Mouse (Mus musculus) telencephalon, adult 2 months (tissue): ENCODE data around the gene Nsd2.

Experiments
- DNase-seq: peaks from one replicate; pipeline ENCODE4 v3.0.0-alpha.2; 2011; ENCODE audit warnings: low read depth, low spot score

The Nsd2 gene

DNA sequence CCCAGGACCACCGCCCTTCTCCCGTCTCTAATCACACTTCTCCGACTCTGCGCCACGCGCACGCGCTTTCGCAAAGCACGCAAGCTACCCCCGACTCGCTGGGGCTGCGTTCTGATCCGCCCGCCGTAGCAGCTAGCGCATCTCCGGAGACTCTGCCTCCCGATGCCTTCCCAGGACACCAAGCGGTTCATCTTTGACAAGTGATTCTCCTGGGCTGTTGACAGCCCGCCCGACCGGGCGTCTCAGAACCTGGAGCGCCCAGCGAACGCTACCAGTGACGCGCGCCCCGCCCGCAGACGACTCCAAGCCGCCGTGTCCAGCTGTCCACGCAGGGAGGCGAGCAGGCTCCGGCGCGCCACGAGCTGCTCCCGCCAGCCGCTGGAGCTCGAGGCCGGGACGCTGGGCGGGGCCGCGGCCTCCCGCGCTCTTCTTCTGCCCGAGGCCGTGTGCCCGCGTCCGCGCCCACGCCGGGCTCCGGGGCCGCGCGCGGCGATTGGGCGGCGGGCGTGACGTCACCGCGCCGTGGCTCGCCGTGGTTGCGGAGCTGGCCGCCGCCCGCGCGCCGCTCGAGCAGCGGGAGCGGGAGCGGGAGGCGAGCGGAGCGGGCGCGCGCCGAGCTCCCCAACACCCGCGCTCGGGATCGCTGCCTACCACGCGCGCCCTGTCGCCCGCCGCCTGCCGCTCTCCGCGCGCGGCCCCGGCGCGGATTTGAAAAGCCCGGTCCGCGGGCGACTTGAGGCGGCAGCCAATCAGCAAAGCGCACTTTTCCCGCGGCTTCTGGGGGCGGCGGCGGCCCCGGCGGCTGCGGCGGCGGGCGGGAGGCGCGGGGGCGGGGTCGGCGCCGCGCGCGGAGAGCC is at the start of gene Nsd2:
TSS of gene Nsd2 (plus strand) at position 850 of the 857 bp plus-strand sequence.
- DNase-seq: peak; percentile 84

DNA sequence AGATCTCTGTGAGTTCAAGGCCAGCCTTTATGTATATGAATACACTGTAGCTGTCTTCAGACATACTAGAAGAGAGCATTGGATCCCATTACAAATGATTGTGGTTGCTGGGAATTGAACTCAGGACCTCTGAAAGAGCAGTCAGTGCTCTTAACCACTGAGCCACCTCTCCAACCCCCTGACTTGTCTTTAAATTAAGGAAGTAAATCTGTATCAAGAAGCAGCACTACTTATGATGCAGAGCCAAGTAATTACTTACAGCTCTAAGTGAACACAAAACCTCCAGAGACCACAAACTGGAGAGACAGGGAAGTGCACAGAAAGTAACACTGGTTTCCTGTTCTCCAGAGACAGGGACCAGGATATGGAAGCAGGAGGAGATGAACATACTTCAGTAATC is 43.3 kb upstream of the Nsd2 start:
- no peak for DNase-seq

DNA sequence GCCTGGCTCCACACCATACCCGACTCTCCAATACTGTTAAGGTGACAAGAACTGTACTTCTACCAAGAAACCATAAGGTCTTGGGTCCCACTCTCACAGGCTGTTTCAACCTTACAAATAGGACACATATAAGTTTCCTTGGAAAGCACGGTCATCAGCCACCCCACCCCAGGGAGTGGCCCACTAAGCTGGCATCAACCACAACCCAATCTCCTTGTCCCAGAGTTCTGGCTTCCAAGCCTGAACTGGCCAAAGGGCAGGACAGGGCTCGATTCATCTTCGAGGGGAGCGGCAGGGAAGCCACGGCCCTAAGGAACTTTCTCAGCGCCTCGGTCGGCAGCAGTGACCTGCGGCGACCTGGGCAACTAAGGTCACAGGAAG is 38.6 kb upstream of the Nsd2 start:
- no peak for DNase-seq

DNA sequence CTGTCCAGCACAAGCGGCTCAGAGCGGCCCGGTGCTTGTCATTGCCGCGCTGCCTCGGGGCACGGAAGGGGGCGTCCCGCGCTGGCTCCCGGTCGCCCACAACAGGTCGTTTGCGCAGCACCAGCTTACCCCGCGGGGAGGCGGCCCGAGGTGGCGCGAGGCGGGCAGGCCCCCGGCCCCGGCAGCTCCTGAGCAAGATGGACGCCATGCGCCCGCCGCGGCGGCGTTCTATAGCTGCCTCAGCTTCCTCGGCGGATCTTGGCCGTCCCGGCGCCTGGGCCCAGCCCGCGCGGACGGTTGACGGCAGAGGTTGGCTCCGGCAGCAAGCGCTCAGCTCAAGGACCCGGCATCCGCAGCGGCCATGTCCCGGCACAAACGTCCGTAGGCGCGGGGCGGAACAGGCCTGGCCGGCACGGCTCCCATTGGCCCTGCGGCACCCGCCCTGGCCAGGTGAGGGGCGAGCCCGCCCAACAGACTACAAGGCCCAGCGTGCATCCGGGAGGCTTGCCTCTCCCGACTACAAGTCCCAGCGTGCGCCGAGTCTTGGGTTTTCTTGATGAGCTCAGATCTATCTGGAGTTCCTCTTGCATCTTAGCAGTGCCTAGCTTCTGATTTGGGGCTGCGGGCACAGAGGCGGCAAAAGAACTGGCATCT is 38.1 kb upstream of the Nsd2 start, which contains the start of gene Letm1:
TSS of gene Letm1 (minus strand) at position 473 of the 654 bp plus-strand sequence.
- DNase-seq: peak; percentile 98

DNA sequence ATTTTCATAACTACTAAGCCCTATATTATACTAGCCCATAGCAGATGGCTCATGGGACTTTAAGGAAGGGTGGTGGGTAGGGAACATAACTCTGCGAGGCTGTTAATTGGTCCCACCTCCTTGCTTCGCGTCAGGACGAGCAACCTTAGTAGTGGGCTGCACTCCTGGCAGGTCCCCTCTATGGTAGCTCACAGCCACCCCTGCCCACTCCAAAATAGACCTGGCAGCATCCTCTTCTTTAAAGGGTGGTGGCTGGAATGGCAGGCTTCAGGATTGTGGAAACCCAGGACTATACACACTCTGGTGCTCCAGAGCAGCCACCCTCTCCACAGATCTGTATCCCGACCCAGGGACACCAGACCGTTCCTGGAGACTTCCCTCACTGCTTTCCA is 37.5 kb upstream of the Nsd2 start:
- DNase-seq: no peak

DNA sequence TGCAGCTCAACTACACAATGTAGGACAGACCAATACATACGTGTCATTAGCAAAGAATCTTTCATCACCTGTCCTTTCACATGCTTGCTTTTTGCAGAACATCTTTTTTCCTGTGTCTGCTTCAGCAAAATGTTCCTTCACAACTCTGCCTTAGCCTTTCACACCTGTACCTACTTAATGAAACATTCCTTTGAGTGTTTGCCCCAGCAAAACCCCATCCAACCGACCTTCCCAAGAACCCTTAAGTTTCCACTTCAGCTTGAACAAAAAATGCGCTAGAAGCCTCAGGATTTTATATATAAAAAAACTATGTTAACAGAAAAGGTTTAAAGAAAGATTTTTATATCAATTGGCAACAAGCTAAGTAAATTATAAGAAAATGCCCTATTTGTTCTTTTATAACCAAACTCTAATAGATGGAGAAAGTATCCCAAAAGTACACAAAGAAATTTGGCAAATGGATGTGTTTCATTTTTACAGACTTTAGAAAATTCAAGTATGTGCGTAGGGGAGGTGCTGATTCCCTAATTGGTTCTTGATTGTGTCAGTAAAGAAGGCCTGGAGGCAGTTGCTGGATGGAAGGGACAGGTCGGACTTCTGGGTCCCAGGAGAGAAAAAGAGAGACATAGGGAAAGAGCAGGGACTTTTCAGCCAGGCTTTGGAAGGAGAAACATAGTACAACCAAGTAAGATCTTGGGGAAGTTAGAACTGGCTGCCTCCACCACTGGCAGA is 28.4 kb upstream of the Nsd2 start:
- DNase-seq: no peak

DNA sequence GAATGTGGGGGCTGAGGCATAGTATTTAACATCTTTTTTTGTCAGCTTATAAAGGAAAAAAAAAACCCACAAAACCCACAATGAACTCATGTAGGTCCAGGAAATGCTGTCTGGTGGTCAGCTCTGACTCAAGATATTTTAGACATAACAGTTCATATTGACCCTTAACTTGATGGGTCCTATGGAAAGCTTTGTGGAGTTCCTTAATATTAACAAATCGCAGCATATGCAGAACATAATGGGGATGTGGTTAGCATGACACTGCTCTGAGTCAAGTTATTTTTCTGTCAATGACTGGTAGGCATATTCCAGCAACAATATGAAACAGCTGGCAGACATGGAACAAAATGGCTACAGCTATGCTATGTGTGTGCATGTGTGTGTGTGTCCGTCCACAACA is 17.2 kb upstream of the Nsd2 start:
- no peak for DNase-seq

DNA sequence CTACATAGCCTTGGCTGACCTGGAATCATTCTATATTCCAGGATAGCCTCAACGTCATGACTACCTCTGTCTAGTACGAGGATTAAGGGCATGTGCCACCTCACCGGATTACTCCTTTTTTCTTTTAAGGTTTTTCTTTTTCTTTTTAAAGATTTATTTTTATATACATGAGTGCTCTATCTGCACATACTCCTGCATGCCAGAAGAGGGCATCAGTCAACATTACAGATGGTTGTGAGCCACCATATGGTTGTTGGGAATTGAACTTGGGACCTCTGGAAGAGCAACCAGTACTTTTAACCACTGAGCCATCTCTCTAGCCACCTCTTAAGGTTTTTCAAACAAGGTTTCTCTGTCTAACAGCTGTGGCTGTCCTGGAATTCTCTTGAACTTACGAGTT is 9.0 kb upstream of the Nsd2 start:
- DNase-seq: no peak

DNA sequence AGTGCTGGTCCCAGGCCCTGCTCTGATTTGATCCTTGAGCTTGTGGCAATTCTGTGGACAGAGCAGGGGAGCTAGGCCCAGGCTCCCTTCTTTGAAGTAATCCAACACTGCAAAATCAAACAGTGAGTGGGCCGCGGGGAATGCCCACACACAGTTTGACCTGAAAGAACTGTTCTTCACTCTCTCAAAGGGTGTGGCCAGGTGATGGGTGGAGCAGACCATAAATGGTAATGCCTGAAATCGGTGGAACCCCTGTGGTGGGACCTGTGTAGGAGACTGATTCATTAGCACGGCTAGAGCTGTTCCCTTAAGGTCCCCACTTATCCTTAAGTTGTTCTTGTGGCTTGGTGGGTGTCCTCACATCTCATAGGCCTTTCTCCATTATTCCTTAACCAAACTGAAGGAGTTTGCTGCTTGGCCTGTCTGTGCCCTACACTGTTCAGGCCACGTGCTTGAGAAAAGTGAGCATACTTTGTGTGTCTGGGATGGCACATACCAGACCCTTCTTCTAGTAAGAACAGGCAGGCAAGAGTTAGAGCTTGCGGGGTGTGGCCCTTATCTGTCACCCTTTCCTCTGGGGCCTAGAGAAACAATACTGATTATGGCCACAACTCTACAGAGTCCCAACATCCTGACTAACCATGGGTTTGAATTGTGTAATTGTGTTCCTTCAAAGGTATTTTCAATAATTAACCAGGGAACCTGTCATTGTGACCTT is 4.4 kb upstream of the Nsd2 start:
- no peak for DNase-seq

DNA sequence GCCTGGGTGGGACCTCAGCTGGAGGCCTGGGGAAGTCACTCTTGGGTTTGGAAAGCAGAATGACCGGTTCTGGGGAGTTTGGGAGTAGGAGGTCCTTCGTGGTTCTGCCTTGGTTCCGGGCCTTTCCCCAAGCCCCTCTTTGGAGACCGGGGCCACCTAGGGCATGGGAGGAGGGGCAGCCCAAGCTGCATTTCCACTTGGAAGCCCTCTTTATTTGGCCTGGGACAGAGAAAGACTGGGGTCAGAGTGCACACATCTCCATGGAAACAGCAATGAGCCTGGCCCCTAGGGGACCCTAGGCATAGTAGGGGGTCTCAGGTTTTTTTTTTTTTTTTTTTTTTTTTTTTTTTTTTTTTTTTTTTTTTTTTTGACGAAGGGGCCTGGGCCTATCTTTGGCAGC is 2.4 kb upstream of the Nsd2 start:
- no peak for DNase-seq

DNA sequence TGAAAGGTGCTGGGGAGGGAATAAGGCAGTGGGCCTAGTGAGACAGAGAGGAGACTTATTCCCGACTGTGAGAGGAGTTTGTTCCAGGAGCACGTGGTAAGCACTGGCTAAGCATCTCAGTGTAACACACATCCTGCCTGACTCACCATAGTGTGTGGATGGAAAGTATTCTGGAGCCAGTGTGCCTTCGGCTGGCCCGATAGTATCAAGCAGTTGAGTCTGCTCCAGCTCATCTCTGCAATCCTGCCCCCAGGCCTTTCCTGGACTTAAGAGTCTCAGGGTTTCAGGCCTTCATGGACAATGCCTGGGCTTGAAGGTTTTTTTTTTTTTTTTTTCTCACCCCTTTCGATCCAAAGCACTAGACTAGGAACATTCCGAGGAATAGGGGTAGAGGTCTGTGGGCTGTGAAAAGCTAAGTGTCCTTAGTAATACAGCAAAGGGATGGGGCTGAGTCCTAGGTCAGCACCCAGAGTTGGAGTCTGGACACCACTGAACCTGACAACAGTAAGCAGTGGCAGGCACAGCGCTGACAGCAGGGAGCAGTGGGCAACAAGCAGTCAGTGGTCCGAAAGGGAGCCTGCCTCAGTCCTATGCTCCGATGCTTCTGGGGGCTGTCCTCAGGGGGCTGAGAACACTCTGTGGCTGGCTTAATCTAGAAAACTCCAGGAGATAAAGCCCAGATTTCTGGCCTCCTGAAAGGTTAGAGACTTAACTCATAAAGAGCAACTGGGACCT is 1.2 kb upstream of the Nsd2 start:
- peak; percentile 50 for DNase-seq

DNA sequence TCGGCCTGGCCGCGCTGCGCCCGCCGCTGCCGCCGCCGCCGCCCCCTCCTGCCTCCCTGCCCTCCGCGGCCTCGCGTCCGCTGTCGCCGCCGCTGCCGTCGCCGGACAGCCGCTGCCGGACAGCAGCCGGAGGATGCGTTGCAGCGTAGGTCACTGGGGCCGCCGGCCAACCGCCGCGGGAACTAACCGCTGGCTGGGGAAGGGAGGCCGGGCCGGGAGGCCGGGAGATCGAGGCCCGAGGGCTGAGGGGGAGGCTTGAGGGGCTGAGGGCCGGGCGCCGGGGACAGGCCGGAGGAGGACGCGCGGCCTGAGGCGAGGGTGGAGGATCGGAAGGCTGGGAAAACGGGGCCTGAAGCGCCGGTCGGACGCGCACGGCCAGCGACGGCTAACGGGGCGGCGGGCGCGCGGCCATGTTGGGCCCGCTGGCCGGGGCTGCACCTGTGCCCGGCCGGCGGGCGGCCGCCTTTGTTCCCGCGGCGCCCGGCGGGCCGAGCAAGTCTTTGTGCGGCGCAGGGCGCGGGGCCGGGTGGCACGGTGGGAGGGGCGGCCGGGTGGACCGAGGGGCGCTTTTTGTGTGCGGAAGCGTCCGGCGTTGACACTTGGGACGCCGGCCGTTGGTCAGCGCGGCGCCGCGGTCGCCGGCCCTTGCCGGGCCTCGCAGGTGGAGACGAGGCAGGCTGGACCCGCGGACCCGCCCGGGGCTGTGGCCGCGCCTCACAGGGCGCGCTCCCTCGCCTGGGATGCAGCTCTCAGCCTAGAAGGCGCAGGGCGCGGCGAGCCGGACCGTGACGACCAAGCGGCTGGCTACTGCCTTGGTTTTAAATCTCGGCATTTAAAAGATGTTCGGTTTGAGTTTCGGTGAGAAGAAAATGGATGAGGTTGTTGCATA is 452 bp downstream of the Nsd2 start:
- DNase-seq: no peak

DNA sequence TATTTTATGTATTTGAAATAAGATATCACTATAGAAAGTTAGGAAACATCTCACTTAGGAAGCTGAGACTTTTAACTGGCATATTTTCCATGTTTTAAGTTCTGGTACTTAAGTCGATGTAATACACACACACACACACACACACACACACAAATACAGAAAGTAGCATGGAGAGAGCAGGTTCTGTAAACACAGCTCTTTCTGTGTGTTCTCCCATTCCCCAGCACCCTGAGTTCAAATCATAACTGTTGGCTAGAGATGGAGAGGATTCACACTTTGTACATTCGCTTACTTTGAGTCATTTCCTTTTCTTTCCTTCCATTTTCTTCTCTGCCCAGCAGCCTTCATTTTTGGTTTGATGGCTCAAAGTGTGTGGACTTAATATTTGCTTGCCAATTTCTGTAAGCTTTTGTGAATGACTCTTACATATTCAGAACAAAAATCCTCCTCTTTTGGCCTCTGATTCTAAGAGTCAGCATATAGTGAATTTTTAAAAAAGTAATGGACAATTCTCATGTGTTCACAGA is 1.4 kb downstream of the Nsd2 start:
- no peak for DNase-seq

DNA sequence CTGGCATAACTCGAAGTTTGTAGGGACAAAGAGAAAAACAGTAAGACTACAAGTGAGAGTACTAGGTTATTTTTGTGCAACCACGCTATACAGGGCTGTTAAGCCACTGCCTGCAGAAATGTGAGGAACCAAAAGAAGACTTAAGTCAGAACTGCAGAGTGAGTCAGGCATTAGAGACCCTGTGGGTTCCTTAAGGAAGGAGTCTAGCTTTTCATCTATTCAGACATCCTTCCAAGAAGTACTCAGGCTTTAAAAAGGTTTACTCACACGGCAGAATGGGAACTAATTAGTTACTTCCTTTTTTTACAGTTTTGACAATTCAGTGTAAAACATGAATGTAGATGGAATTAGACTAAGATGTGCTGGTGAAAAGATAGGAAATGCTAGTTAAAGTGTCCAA is 1.9 kb downstream of the Nsd2 start:
- no peak for DNase-seq

DNA sequence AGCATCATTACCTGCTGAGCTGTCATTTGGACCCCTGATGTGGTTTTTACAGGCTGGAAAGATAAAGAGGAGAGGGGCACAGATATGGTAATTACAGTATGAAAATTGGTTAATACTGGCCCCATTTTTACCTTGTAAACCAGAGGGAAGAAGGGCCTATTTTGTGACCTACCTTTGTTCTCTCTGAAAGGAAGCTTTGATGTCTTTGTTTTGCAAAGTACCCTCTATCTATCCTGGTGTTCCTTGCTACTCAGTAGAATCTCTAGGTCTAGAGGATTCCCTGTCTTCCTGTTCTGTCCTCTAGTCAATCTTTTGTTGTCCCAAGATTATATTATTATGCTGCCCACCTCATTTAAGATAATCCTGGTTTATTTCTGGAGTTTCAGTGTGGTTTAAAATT is 5.5 kb downstream of the Nsd2 start:
- no peak for DNase-seq

DNA sequence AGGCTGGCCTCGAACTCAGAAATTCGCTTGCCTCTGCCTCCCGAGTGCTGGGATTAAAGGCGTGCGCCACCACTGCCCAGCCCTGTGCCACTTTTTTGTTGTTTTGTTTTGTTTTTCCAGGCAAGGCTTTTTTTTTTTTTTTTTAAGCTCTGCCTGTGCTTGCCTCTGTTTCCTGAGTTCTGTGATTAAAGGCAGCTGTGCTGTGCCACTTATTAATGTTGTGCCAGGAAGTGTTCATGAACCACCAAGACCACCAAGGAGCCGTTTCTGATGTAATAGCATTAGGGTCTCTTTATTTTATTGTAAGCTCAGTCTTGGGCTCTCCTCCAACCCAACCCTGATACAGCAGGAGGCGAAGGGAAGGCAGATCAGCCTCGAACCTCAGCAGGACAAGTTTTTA is 7.6 kb downstream of the Nsd2 start:
- DNase-seq: no peak

DNA sequence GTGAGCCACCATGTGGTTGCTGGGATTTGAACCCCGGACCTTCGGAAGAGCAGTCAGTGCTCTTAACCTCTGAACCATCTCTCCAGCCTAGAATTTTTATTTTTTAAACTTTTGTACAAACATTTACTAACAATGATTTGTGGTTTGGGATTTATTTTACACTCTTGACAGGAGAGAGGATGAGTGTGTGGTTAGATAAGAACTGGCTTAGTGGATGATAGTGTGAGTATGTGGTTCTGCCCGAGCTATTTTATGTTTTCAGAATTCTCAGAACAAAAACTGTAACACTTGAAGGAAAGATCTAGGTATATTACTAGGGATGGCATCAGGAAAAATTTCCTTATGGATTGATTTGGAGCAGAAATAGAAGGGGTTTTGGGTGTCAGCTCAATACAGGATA is 9.4 kb downstream of the Nsd2 start:
- DNase-seq: no peak

DNA sequence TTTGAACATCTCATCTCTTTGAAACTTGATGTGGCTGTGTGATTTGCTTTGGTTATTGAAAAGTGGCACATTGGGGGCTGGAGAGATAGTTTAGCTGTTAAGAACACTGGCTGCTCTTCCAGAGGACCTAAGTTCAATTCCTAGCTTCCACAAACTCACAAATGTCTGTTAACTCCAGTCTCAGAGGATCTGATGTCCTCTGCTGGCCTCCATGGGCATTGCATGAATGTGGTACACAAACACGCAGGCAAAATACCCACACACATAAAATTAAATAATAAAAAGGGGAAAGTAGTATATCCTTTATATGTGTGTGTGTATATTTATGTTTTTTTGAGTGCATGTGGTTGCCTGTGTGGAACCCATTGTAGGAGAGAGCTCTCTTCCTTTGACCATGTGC is 10.3 kb downstream of the Nsd2 start:
- no peak for DNase-seq

DNA sequence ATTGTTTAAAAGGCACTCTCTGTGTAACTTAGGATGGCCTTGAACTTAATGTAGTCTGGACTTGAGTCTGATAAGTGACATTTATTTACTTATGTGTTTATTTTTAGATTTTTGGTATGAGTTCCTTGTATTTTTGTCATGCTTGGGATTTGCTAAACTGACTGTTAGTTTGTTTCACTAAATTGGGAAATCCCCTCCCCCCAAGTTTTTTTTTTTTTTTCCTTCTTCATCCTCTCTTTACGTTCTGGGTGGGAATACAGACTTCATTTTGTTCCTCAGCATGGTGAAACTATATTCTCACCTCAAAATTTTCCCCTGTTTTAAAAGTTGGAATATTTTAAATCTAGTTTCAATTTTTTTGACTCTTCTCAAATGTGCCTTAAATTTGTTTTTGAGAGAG is 20.8 kb downstream of the Nsd2 start:
- DNase-seq: no peak

DNA sequence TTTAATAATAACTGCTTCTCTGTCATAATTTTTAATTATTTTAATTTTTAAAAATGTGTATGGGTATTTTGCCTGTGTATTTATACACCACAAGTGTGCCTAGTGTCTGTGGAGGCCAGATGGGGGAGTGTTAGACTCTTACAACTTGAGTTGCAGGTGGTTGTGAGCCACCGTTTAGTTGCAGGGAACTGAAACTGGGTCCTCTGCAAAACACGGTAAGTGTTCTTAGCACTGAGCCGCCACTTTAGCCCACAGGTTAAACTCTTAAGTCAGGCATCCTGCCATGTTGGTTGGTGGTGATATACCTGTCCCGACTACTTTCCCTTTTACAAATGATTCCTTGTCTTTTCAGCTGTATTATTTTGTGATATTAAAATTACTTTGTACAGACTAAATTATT is 22.0 kb downstream of the Nsd2 start:
- no peak for DNase-seq
